Mouse (Mus musculus): Measurements from ENCODE around the gene Psmd14.

DNA sequence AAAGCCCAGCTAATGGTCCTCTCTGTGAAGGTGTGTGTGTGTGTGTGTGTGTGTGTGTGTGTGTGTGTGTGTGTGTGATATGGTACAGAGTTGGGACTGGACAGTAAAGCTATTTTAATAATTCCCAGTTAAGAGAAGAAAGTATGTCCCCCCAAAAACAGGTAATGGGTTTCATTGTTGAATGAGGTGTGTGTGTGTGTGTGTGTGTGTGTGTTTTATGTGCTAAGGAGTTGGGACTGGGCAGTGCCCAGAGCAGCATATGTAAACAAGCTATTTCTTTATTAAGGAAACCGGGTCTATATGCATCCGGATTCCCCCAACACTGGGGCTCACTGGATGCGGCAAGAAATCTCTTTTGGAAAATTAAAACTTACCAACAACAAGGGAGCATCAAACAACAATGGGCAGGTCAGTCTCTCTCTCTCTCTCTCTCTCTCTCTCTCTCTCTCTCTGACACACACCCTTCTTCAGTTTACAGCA lies 94.9 kb downstream of the Psmd14 start:
- TF ChIP-seq CTCF (IDR thresholded peaks at IDR 0.05; ENCODE audit: control insufficient read depth, insufficient read depth, insufficient read length) (no peak), MYOG (IDR thresholded peaks at IDR 0.05; ENCODE audit: control insufficient read depth, extremely low read depth, insufficient read length) (no peak), MAX (IDR thresholded peaks at IDR 0.05) (no peak), MYOD1 (IDR thresholded peaks at IDR 0.05; ENCODE audit: control insufficient read depth, insufficient read length, low read depth) (no peak), USF1 (IDR thresholded peaks at IDR 0.05; ENCODE audit: low read depth) (no peak)
